Mouse (Mus musculus): ENCODE data around the gene Frem1. TPM values are rescaled to one million over a fixed set of nuclear protein-coding genes. Genes with fewer than 3 reads are reported as not detected.

The Frem1 gene
- total and polyA plus RNA-seq, 3 experiments, result not detected

DNA sequence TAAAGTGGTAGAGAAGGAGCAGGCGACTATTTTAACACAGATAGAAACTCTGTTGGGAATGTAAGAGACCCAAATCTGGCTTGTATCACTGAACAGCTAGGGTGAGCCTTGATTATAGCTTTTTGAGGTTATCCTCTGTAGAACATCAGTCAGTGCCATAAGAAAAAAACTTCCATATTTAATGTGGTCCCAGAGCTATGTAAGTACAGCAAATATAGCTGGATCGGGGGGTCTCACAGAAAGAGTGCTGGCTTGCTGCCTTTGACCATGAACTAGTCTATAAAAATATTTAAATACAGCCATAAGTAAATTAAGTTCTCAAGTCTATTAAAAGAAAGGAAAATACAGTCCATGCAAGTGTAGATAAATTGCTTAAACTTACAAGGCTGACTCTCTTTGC lies 171.9 kb downstream of the Frem1 start:
- no peak for DNase-seq (ENCODE audit: extremely low read depth)
- H3K4me2 ChIP-seq (ENCODE audit: insufficient read depth, low read depth, poor library complexity, severe bottlenecking), result no peak overlapping the region
- no peak overlapping the region for H3K9ac ChIP-seq (ENCODE audit: insufficient read depth, low read depth)
- no peaks in the 10 kb centered on the region for H3K9me3 ChIP-seq (replicated peaks; ENCODE audit: low read length)
- H3K79me2 ChIP-seq (replicated peaks; ENCODE audit: control insufficient read depth, extremely low read depth, insufficient read depth, poor library complexity, severe bottlenecking), result no peaks in the 10 kb centered on the region
- dilution Hi-C loops (cut with MboI; ENCODE audit: extremely low pct_ligation_motif_present, extremely low pct_unique_long_range_greater_than_20kb, low sequenced_read_pairs), result no loop called here
- in situ Hi-C loops (cut with MboI; ENCODE audit: low pct_ligation_motif_present, low pct_unique_long_range_greater_than_20kb, low sequenced_read_pairs), result no loop called here
- H3K36me3 ChIP-seq (replicated peaks in 1 of 2; ENCODE audit: control insufficient read depth in 1 of 2, insufficient read depth in 1 of 2, low read length in 1 of 2), result no peaks in the 10 kb centered on the region
- H3K27me3 ChIP-seq (replicated peaks), result no peaks in the 10 kb centered on the region
- H3K27ac ChIP-seq (ENCODE audit: insufficient read depth, low read depth), result no peak overlapping the region
- H3K4me1 ChIP-seq (ENCODE audit: control insufficient read depth in 1 of 2, insufficient read depth in 2 of 2), result 0 out of 4 replicates have a peak, but pooled peaks cover 0 to 2% of the 10 kb centered on the region in 2 experiments
- no peak overlapping the region for H3K4me3 ChIP-seq (replicated peaks in 1 of 3; ENCODE audit: low read depth in 2 of 3, low read length in 2 of 3, poor library complexity in 1 of 3)
- TF ChIP-seq USF1 (IDR thresholded peaks at IDR 0.05; ENCODE audit: low read depth, low read length) (no peak), CHD1 (IDR thresholded peaks at IDR 0.05; ENCODE audit: low read depth, low read length) (no peak), UBTF (IDR thresholded peaks at IDR 0.05; ENCODE audit: low read depth, low read length) (no peak), E2F4 (IDR thresholded peaks at IDR 0.05; ENCODE audit: insufficient replicate concordance, low read depth, low read length) (no peak), BHLHE40 (IDR thresholded peaks at IDR 0.05; ENCODE audit: low read depth, low read length) (no peak), MYC (IDR thresholded peaks at IDR 0.05; ENCODE audit: low read depth, low read length) (no peak), RAD21 (IDR thresholded peaks at IDR 0.05; ENCODE audit: low read depth, low read length) (no peak), ZKSCAN1 (IDR thresholded peaks at IDR 0.05; ENCODE audit: borderline replicate concordance, low read depth, low read length) (no peak), KAT2A (IDR thresholded peaks at IDR 0.05; ENCODE audit: insufficient replicate concordance, low read length) (no peak), IRF4 (IDR thresholded peaks at IDR 0.05; ENCODE audit: low read depth, low read length) (no peak)

DNA sequence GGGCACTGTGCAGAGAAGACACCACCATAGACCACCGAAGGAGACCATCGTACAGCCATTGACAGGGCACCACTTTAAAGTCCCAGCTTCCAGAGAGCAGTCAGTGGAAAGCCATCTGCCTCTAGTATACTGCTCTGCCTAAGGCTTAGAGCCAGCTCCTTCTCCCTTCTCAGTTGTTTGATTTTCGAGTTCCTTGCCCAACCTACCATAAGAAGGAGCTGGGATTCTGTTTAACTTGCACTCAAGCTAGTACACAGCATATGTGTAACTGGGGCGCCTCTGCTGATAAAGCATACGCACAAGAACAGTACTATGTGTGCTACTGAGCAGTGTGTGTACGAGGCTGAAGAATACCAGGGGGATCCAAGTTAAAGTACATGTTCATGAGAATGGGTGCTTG lies 173.0 kb downstream of the Frem1 start:
- H3K9ac ChIP-seq (ENCODE audit: insufficient read depth, low read depth), result no peak overlapping the region
- 0 out of 4 replicates have a peak, but pooled peaks cover 2% of the 10 kb centered on the region in 2 experiments for H3K4me1 ChIP-seq (ENCODE audit: control insufficient read depth in 1 of 2, insufficient read depth in 2 of 2)
- DNase-seq (ENCODE audit: extremely low read depth), result no peak
- in situ Hi-C loops (cut with MboI; ENCODE audit: low pct_ligation_motif_present, low pct_unique_long_range_greater_than_20kb, low sequenced_read_pairs) (no loop called here), dilution Hi-C loops (cut with MboI; ENCODE audit: extremely low pct_ligation_motif_present, extremely low pct_unique_long_range_greater_than_20kb, low sequenced_read_pairs) (no loop called here)
- no peak overlapping the region for H3K4me3 ChIP-seq (replicated peaks in 1 of 3; ENCODE audit: low read depth in 2 of 3, low read length in 2 of 3, poor library complexity in 1 of 3)
- no peak overlapping the region for H3K4me2 ChIP-seq (ENCODE audit: insufficient read depth, low read depth, poor library complexity, severe bottlenecking)
- H3K79me2 ChIP-seq (replicated peaks; ENCODE audit: control insufficient read depth, extremely low read depth, insufficient read depth, poor library complexity, severe bottlenecking), result no peaks in the 10 kb centered on the region
- no peak overlapping the region for H3K27ac ChIP-seq (ENCODE audit: insufficient read depth, low read depth)
- TF ChIP-seq TCF12 (IDR thresholded peaks at IDR 0.05; ENCODE audit: low read depth, low read length), result no peak
- no peak for TF ChIP-seq ETS1 (conservative IDR thresholded peaks at IDR 0.05; ENCODE audit: low read depth, low read length)
- TF ChIP-seq IRF4 (IDR thresholded peaks at IDR 0.05; ENCODE audit: low read depth, low read length), result no peak
- no peak for TF ChIP-seq NELFE (IDR thresholded peaks at IDR 0.05; ENCODE audit: low read depth, low read length)
- TF ChIP-seq GABPA (IDR thresholded peaks at IDR 0.05; ENCODE audit: insufficient replicate concordance, low read depth, low read length), result no peak
- TF ChIP-seq ZNF384 (IDR thresholded peaks at IDR 0.05; ENCODE audit: low read depth, low read length), result no peak
- TF ChIP-seq ZC3H11A (IDR thresholded peaks at IDR 0.05; ENCODE audit: low read depth, low read length), result no peak
- no peak for TF ChIP-seq USF2 (conservative IDR thresholded peaks at IDR 0.05; ENCODE audit: low read depth, low read length)
- TF ChIP-seq MXI1 (IDR thresholded peaks at IDR 0.05; ENCODE audit: low read depth, low read length), result no peak
- H3K9me3 ChIP-seq (replicated peaks; ENCODE audit: low read length), result no peaks in the 10 kb centered on the region
- H3K27me3 ChIP-seq (replicated peaks), result no peaks in the 10 kb centered on the region
- no peaks in the 10 kb centered on the region for H3K36me3 ChIP-seq (replicated peaks in 1 of 2; ENCODE audit: control insufficient read depth in 1 of 2, insufficient read depth in 1 of 2, low read length in 1 of 2)

Measured in CH12.LX (cell line).